Mouse (Mus musculus): ENCODE measurements at regions not wholly inside any gene's neighbourhood (a gene's known extent, or its start where the extent isn't known, plus 50 kb on each side); places are given as distances from the start of the nearest gene placed in this dataset.

DNA sequence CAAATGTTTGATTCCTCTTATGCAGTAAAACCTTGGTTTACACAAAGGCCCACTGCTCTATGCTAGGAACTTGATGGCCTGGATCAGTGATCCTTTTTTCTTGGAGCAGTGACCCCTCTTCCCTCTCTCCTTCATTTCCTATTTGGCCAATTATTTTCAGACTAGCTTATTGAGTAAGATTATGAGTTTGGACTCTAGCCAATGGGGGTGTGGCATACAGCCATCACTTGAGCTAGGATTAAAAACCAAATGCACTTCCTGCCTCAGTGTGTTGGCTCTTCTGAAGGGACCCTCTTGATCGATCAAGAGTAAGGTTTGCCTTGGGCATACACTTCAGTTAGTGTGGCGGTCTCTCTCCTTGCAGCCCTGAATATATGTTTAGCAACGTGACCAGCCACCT, 1172.6 kb upstream of the Gulo start:
- no peak for DNase-seq

DNA sequence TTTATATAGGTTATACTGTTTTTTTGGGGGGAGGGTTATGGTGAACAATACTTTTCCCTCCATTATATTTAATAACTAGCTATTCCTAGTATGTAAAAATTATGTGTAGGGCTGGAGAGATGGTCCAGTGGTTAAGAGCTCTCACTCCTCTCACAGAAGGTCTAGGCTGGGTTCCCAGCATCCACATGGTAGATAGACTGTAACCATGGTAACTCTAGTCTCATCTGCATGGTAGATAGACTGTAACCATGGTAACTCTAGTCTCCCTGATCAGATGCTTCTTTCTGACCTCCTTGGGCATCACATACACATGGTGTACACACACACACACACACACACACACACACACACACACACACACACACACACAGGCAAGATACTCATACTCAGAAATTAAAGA, 1170.5 kb upstream of the Gulo start:
- no peak for DNase-seq

DNA sequence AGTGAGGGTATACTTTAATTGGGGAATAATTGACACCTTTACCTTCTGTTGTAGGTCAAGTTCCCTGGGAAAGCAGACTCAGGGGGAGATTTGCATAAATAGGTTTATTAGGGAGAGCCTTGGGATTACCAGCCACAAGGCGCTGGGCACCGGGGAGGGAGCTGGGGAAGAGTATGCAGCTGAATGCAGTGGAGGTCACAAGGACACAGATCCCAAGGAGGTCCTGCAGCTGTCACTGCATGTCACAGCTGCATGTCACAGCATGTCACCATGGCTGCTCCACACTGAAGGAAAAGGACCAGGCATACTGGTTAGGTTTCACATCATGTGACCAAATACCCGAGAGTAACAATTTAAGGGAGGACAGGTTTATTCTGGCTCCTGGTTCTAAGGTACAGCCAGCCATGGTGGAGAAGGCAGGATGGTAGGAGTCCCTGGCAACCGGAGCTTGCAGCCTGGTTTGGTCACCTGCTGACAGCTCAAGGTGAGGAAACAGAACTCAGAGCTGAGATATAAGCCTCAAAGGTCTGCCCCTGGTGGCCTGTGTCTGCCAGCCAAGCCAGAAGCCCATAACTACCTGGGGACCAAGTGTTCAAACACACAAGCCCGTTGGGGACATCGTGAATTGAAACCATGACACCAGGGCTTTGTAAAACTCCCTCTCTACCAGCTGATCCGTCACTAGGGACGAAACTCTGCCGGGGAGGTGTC, 1169.5 kb upstream of the Gulo start:
- DNase-seq, result no peak

DNA sequence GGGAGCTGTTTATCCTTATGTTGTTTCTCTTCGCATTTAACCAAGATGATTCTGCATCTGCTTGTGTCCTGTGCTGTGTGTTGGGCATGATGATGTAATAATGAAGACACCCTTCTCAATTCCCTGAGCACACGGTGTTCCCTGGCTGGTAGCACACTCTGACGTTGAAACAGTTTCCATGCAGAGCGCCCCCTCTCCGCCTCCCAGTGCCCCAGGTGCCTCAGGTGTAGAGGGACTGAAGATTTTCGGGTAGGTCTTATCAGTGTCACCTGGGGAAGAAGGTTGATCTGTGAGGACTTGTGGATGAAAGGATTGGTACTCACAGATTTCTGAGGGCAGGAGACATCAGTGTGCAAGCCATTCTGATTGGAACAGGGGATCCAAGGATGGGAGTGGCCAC, 1167.7 kb upstream of the Gulo start:
- no peak for DNase-seq

DNA sequence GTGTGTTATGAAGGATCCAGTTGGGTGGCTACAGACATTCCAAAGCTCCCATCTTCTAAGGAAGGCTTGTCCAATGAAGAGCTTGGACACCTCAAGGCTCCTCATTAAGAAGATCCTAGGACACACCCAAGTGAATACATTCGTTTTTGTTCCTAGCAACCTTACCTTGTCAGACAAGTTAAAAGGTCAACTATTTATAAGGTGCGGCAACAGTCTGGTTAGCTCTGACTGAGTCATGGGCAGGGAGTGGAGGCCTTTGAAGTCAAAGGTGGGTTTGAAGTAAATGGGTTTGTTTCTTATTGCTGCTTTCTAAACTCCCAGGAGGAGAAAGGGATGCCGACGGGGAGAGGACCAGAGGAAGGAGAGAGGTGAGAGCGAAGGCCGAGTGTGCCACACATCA, 1167.1 kb upstream of the Gulo start:
- DNase-seq, result no peak

DNA sequence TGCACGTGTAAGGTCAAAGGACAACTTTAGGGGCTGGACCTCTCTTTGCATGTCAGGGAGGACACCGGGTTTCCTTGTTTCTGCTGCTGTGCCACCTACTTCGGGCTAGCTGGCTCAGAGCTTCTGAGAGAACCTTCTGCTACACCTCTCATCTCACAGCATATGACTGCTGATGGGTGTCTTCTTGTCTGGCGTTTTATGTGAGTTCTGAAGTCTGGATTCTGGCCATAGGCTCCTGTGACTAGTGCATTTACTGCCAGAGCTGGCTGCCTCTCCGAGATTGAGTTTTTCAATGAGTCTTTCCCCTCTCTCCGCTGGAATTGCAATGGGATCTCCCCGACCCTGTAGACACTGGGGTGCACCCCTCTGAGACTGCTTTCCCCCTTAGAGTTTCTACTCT, 1165.9 kb upstream of the Gulo start:
- no peak for DNase-seq

DNA sequence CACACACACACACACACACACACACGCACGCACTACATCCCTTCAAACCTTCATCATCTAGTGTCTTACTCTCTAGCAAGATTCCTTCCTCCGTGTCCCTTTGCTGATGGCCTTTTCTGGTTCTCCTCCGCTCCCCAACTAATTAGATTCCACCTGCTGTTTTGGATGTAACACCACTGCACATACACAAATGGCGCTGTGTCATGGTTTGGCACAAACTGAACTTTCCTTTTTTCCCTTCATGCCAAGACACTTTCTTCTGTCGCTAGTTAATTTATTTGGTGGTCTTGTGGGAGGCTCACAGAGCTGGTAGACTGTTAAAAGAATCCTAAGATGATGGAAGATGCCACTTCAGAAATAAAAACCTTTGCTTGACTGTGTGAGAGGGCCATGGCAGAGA, 1161.8 kb upstream of the Gulo start:
- no peak for DNase-seq

DNA sequence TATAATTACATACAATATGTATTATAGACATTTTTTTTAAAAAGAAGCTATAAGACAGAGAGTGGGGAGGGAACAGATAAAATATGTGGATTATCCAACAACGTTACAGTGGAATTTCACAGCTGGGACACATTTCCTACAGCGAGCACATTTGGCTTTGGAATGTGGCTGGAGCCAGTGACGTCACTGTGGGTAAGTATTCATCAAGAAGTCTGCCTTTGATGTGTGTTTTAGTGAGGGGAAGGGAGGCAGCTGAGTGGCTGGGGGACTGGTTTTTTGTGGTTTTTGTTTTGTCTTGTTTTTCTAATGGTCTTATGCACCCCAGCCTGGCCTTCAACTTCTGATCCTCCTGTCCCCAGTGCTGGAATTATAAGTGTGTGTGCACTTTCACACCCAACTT, 1161.2 kb upstream of the Gulo start:
- no peak for DNase-seq

DNA sequence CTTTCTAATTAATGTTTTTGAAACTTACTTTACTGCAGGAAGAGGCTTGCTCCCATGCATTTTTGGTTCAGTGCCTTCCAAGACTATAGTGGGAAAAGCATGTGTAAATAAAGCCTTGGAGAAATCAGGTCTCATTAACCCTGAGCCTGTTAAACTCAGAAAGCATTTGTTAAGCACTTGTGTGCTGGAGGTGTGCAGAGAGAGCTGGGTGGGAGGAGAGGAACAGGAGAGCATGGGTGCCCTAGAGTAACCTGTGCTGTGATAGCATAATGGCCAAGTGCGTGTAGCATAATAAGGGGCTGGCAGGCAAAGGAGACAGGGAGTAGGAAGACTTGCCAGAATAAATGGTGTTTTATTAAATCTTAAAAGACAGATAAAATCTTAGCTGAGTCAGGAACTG, 1160.2 kb upstream of the Gulo start:
- DNase-seq, result no peak

DNA sequence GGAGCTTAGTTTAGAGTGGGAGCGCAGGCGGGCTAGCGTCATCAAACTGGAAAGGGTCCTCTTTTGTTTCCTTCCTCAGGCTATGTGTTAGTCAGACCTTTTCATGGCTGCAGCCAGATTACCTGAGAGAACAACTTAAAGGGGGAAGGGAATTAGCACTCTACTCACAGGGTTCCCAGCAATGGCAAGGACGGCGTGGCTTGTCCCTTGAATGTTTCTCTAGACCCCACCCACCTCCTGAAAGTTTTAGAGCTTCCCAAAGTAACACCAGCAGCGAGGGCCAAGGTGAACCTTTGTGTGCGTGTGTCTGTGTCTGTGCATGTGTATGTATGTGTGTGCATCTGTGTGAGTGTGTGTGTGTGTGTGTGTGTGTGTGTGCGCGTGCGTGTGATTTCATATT, 1151.0 kb upstream of the Gulo start:
- DNase-seq, result no peak

DNA sequence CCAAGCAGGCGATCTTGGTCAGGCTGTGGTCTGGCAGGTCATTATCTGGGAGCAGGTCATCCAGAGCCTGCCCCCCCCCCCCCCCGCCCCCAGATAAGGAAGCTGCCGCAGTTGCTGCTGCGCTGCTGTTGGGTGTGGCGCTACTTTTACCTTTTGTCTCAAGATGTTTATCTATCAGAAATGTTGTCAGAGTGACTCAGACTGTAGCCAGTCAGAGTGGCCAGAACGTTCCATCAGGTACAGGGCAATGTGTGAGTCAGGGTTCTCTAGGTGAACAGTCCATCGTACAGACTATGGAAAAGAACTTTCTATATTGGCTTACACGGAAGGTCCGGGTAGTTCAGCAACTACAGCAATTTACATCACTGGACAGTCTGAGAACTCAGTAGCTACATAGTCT, 1149.9 kb upstream of the Gulo start:
- no peak for DNase-seq

DNA sequence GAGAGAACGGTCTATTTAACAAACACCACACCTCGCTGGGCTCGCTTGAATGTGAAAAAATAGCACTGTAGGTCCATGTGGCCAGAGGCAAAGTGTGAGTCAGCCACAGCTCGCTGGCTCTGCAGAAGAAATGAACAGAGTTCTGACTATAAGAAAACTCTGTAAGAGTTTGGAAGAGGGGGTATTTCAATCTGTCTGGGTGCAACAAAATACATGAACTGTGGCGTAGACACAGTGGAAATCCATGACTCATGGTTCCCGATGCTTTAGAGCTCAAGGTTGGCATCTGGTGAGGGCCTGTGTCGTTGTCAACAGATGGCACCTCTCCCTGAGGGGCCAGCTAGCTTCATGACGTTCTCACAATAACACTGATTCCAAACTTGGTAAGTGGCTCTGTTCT, 1147.4 kb upstream of the Gulo start:
- peak; percentile 53 for DNase-seq

DNA sequence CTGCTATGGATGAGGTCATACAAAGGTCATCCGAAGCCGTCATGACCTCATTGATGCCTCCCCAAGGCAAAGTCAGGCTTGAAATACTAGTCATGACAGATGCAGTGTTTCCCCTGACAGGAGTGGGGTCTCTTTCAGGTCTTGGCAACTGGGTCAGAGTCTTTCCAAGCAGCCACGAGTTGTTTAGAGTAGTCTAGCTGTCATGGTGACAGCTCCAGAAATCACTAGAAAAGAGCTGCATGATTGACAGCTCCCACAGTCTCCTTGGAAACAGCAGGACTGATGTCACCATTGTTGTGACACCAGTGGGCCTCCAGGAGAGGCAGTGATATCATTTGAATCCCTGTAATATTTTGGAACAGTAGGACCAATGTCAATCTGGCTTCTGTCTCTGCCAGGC, 1144.6 kb upstream of the Gulo start:
- no peak for DNase-seq

DNA sequence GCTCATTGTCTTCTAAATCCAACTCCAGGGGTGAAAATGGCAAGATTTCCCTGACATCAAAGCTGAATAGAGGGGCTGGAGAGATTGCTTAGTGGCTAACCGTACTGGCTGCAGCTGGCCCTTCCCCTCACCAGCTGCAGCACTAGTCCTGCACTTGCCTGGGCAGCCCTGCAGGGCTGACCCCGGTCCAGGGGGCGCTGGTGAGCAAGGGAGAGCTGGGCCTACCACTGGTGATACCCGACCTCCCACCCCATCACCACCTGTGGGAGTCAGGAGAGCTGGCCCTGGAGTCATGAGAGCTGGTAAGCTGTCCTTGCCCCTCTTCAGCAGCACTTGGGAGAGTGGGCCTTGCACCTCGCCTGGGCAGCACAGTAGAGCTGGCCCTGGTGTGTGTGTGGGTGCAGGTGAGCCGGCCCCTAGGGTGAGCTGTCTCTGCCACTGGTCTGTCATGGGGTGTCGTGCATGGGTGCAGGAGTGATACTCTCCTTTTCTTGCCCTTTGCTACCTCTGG, 1141.0 kb upstream of the Gulo start:
- DNase-seq, result no peak

DNA sequence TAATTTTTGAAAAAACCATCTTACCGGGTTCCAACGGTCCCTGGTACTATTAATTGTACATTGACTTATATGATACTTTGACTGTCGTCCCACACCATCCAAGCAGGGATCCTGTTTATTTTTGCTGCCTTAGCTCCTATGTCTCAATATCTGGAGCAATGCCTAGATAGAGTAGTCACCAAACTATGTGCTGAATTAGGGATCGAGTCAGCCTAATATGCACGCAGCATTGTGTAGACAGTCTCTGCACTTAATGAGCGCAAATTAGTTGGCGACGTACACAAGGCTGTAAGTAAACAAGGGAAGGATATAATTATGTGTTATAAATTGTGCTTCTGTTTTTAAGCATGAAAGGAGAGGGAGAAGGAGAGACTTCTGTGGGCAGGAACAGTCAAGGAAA, 1140.1 kb upstream of the Gulo start:
- no peak for DNase-seq

DNA sequence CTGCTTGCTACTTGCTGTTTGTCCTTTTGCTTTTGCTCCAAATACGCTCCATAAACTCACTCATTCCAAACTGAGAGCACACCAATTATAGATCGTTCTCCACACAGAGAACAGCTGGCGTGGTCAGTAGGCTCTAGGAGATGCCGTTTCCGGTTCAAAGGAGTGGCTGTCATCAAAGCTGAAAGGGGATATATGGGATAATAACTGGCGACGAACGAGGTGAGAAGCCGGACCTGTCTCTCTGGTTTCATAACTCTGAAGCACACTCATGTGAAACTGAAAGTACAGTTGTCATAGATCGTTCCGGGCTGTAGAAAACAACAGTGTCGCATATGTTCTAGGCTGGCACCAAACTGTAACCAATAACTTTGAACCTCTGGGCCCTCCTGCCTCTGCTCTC, 1137.6 kb upstream of the Gulo start:
- no peak for DNase-seq

DNA sequence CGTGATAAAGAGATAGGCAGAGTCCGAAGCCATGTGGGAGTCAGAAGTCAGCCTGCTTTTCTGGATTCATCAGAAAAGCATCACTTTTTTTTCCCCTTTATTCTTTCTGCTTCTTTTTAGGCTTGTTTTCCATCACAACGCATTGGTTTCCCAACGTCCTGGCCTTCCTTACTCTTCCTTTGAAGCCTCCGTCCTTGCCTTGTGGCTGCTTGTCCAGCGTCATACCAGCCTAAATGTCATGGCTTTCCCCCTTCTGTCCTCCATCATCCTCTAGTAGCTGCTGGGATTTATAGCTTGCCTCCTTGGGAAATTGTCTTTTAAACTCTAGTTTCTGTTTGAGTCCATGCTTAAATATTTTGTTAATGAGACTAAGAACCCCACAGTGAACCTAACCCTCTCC, 1136.0 kb upstream of the Gulo start:
- DNase-seq, result no peak

DNA sequence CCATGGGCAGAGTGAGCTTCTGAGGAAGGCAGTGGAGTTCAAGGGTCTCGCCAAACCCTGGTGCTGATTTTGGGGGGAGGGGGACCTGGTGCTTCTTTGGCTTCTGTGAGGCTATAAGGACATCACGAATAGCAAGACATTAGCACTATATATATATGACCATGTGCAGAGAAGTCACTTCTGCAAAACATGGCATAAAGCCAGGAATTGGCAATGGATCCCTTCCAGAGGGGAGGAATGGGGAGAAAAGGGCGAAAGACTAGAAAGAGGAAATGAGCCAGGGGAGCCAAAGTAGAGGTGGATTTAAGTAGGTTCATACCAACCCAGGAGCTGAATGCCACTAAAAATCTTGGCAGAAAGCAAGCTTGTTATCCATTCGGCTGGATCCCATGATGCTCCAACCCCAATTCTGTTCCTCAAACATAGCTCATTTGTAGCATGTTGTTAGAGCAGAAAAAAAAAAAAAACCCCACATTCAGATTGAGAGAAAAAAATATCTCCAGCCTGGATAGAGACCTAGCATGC, 1135.5 kb upstream of the Gulo start:
- no peak for DNase-seq

DNA sequence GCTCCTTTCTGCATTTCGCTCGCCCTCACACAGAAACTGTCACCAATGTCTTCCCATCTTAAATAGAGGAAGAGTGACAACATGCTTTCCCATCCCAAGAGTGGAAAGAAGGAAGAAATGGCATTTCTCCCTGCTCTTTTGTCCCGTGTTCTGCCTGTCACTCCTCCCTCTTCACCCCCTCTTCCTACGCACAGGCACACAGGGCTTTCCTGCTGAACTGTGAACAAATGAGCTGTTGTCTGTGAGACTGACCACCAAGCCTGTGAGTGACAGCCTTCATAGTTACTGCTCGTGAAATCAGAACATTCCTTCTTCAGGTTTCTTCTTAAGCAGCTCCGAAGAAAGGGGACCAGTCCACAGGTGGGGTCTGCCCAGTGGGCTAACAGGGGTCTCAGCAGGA, 1134.8 kb upstream of the Gulo start:
- DNase-seq, result no peak

DNA sequence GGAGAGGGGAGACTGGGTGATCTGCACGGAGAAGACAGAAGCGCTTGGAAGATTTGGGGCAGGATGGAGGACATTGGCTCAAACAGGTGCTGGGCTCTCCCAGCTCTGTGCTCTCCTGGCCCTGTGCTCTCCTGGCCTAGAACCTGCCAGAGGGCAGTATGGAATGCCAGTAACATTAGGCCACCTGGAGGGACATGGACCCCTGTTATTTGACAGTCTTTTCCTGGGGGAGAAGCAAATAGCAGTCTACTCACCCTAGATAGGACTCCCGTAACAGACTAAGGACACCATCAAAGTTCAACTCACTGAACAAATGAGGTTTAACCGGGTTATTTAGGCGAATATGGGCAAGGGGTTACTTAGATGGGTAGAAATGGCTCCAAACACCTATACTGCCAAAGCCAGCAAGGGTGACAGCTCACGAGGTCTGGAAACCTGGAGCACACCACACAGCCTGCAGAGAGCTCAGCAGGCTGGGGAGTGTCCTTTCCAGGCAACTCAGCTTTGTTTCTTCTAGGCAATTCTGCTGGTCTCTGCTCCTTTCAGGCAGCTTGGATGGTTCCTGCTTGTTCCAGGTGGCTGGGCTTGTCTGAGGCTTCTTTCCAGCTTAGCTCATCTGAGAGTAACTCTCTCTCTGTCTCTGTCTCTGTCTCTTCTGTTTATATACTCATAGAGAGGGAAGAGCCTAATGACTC, 1133.7 kb upstream of the Gulo start:
- DNase-seq, result peak; percentile 49

DNA sequence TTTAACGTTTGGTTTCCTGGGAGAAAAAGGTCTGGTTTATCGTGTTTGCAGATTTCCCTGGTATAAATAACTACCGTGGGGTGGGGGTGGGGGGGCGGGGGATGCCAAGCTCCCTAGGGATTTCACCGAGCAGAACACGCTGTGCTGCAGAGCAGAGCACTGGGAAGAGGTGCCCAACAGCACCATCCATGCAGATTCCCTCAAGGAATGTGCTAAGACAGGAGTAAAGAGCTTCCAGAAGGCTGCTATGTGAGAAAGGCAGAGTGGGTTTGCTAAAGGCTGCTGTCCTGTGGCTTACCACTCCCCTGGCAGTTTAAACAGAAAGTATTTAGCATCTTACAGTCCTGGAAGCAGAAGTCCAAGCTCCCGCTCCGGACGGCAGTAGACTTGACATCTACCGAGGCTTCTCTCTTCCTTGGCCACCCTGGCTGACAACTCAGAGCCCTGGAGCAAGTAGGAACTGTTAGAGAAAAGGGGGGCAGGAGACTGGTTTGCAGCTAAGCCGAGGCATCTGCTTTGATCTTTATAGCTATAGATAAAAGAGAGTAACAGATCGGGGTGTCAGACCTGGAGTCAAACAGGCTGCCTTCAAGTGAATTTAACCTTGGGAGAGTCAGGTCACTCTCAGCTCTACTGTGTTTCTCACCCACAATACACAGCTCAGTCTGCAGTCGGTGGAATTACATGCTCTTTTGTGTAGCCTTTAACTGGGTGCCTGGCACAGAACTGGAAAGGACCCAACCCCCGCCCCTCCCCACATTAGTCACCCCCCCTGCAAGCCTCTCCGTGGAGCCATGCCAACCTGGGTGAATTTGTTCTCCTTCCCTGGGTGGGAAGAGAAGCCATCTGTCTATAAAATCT, 1132.8 kb upstream of the Gulo start:
- peak; percentile 57 for DNase-seq

DNA sequence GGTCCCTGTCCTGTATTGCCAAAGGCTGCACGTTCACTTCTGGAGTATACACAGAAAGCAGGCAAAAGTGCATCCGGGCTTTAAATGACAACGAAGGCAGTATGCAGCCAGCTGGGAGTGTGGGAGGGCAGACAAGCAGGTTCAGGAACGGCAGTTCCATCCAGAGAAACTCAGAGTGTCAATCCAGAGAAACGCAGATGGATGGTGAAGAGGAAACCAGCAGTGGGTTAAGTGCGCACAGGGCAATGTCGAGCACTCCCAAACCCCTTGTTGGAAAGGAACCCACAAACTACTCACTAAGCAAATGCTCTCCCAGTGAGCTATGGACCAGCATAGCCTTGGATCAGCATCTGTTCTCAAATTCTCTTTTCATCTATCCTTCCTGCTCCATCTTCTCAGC, 1132.1 kb upstream of the Gulo start:
- no peak for DNase-seq

DNA sequence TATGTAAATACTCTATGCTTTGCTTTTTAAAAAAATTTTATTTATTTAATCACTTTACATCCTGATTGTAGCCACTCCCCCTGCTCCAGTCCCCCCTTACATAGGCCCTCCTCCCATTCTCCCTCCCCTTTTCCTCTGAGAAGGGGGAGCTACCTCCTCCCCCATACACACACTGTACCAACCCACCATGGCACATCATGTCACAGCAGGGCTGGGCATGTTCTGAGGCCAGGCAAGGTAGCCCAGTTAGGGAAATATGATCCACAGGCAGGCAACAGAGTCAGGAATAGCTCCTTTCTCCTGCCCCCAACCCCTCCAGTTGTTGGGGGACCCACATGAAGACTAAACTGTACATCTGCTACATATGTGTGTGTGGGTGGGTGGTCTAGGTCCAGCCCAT, 1130.7 kb upstream of the Gulo start:
- DNase-seq, result no peak

DNA sequence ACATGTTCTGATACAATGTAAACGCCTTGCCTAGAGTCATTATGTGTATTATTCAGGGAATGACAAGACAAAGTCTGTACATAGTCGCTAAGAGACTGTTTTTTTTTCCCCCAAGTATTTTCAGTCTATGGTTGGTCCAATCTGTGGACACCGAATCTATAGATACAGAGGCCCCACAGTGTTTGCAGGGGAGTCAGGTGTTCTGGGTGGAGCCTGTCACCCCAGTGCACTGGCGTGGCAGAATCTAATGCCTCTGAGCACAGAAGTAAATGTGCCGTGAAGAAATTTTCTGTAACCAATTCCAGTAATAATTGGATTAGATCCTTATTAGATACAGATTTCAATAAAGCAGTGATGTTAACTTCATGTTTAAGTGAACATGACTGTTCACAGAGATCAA, 1130.1 kb upstream of the Gulo start:
- DNase-seq, result no peak

All from cerebellum, adult 8-10 months (tissue).